ENCODE assay signal across 17 mouse cellular contexts in genomic region chr14:72845621-72846440, GRCm38 (mm10).
DNase-seq lines count a peak whose midpoint lies in the region; ATAC-seq and TF ChIP-seq lines count a peak whose summit lies in the region.
"Had no signal": no experiment of that assay in that cellular context is flagged by ENCODE, and none has a peak within 500 bp of the region (broad histone marks: within the 10 kb centered on the region; RNA-seq: fewer than 3 reads in every experiment).

No protein-coding gene starts in this region.

- H3K9me3 ChIP-seq in midbrain, embryonic 11.5 days (ENCODE audit: control insufficient read depth, low read length): no peaks in the 10 kb centered on the region
- H3K9me3 ChIP-seq in midbrain, embryonic 10.5 days (replicated peaks): no peaks in the 10 kb centered on the region
- no peaks in the 10 kb centered on the region for H3K9me3 ChIP-seq in hindbrain, embryonic 13.5 days
- no peaks in the 10 kb centered on the region for H3K9me3 ChIP-seq in midbrain, postnatal 0 days (ENCODE audit: low read length)
- H3K9me3 ChIP-seq: G1E; limb, embryonic 12.5 days had no signal

- no peak overlapping the region for H3K4me2 ChIP-seq in midbrain, embryonic 11.5 days
- H3K4me2 ChIP-seq in hindbrain, embryonic 13.5 days: no peak overlapping the region
- H3K4me2 ChIP-seq in midbrain, postnatal 0 days (ENCODE audit: low read depth, low read length, poor library complexity, severe bottlenecking): no peak overlapping the region
- H3K4me2 ChIP-seq: limb, embryonic 12.5 days had no signal

- H3K4me3 ChIP-seq in midbrain, embryonic 11.5 days (ENCODE audit: low read depth, low read length): no peak overlapping the region
- no peak overlapping the region for H3K4me3 ChIP-seq in midbrain, embryonic 10.5 days
- H3K4me3 ChIP-seq in hindbrain, embryonic 13.5 days: no peak overlapping the region
- H3K4me3 ChIP-seq in midbrain, postnatal 0 days (ENCODE audit: low read depth, low read length): no peak overlapping the region
- H3K4me3 ChIP-seq: heart, adult 2 months; limb, embryonic 12.5 days had no signal

- H3K4me1 ChIP-seq in midbrain, embryonic 11.5 days (ENCODE audit: control insufficient read depth, insufficient read depth, low read length): no peaks in the 10 kb centered on the region; the same call in 1 of the 2 replicates
- peaks cover 9% of the 10 kb centered on the region for H3K4me1 ChIP-seq in midbrain, embryonic 10.5 days
- peaks cover 18% of the 10 kb centered on the region for H3K4me1 ChIP-seq in hindbrain, embryonic 13.5 days (replicated peaks)
- peaks cover 9% of the 10 kb centered on the region for H3K4me1 ChIP-seq in midbrain, postnatal 0 days (ENCODE audit: insufficient read depth, low read length)
- H3K4me1 ChIP-seq: limb, embryonic 12.5 days had no signal

- no peak for TF ChIP-seq CTCF in midbrain, postnatal 0 days (IDR thresholded peaks at IDR 0.05)

- peak; percentile 13 to 31 for DNase-seq in cerebellum, postnatal 10 days
- DNase-seq in cerebellum, adult 9-10 months: no peak
- peak; percentile 73 for DNase-seq in midbrain, embryonic 11.5 days (ENCODE audit: low spot score, missing footprints)
- DNase-seq in midbrain, embryonic 10.5 days (ENCODE audit: low spot score): no peak
- DNase-seq in midbrain, postnatal 0 days (ENCODE audit: low spot score): peak; percentile 46
- DNase-seq in adipocyte (ENCODE audit: low spot score): no peak
- no peak for DNase-seq in liver
- DNase-seq: cerebellum, adult 11 months; heart, adult 2 months; heart, postnatal 10 days; kidney, postnatal 14 days; layer of hippocampus, adult 9-11 months; right cerebral cortex, postnatal 25 days had no signal

- H3K36me3 ChIP-seq in midbrain, embryonic 11.5 days (ENCODE audit: control insufficient read depth, insufficient read depth, low read length): no peaks in the 10 kb centered on the region
- H3K36me3 ChIP-seq in midbrain, embryonic 10.5 days: no peaks in the 10 kb centered on the region
- H3K36me3 ChIP-seq in hindbrain, embryonic 13.5 days: no peaks in the 10 kb centered on the region
- no peaks in the 10 kb centered on the region for H3K36me3 ChIP-seq in midbrain, postnatal 0 days (ENCODE audit: insufficient read depth, low read length)
- H3K36me3 ChIP-seq: G1E; limb, embryonic 12.5 days had no signal

- no peak overlapping the region for H3K9ac ChIP-seq in midbrain, embryonic 11.5 days (ENCODE audit: low read length)
- H3K9ac ChIP-seq in hindbrain, embryonic 13.5 days: no peak overlapping the region
- H3K9ac ChIP-seq in midbrain, postnatal 0 days (replicated peaks; ENCODE audit: low read length, poor library complexity, severe bottlenecking): no peak overlapping the region
- H3K9ac ChIP-seq: limb, embryonic 12.5 days had no signal

- no peaks in the 10 kb centered on the region for H3K27me3 ChIP-seq in midbrain, embryonic 11.5 days (ENCODE audit: control insufficient read depth, insufficient read depth, low read length)
- no peaks in the 10 kb centered on the region for H3K27me3 ChIP-seq in midbrain, embryonic 10.5 days (ENCODE audit: low read depth, poor library complexity, severe bottlenecking)
- no peaks in the 10 kb centered on the region for H3K27me3 ChIP-seq in hindbrain, embryonic 13.5 days
- no peaks in the 10 kb centered on the region for H3K27me3 ChIP-seq in midbrain, postnatal 0 days (ENCODE audit: insufficient read depth, low read length)
- H3K27me3 ChIP-seq: limb, embryonic 12.5 days had no signal

- no peak overlapping the region for H3K27ac ChIP-seq in midbrain, embryonic 11.5 days (ENCODE audit: low read depth, low read length)
- H3K27ac ChIP-seq in midbrain, embryonic 10.5 days (replicated peaks): no peak overlapping the region
- peak overlapping the region; percentile 55; the same call in 1 of the 2 replicates for H3K27ac ChIP-seq in hindbrain, embryonic 13.5 days
- H3K27ac ChIP-seq in midbrain, postnatal 0 days (ENCODE audit: low read depth, low read length): no peak overlapping the region
- H3K27ac ChIP-seq: heart, adult 2 months; limb, embryonic 12.5 days had no signal

- 80% methylated on average over 5 of the region's 5 CpGs for WGBS in midbrain, embryonic 11.5 days
- WGBS in midbrain, embryonic 10.5 days: 85% methylated on average over 5 of the region's 5 CpGs
- WGBS in hindbrain, embryonic 13.5 days: 56% methylated on average over 5 of the region's 5 CpGs
- WGBS in midbrain, postnatal 0 days: 48% methylated on average over 5 of the region's 5 CpGs

- ATAC-seq in midbrain, embryonic 11.5 days (ENCODE audit: low FRiP score): 0 out of 2 replicates have a peak, but pooled peaks have one; percentile 42
- peak; percentile 65; the same call in 1 of the 2 replicates for ATAC-seq in hindbrain, embryonic 13.5 days (ENCODE audit: low FRiP score)
- ATAC-seq in midbrain, postnatal 0 days (ENCODE audit: low FRiP score): no peak
- ATAC-seq: intestine, embryonic 16.5 days had no signal

Comparison
In these comparisons a context has a peak if more than half of its experiments do, and no peak if none do; other contexts are left out.
1. DNase-seq: peak in cerebellum, postnatal 10 days (2 of 2), midbrain, embryonic 11.5 days (single experiment) and midbrain, postnatal 0 days (single experiment); none in cerebellum, adult 9-10 months (single experiment), midbrain, embryonic 10.5 days (single experiment), adipocyte (single experiment) and liver (single experiment).